Mouse (Mus musculus): ENCODE results near the gene Fam227b. TPM values are rescaled to one million over a fixed set of nuclear protein-coding genes. Genes with fewer than 3 reads are reported as not detected.

Gene Fam227b
- polyA plus RNA-seq, 1 experiment from 2014 or later = not detected

DNA sequence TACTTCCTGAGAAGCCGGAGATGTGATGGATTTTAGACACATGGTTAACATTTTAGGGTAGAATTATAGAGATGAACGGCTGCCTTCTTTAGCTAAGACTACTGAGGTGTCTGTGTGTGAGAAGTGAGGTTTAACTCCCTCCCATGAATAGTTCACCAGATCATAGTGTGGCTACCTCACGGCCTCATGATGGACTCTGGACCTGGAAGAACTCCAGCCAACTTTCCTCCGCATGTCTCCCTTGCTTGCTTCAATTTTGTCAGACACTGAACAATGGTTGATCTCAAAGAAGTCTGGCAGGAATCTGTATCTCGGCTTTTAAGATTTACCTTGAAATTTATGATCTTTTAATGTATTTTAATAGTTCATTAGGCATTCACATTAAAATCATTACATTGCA is 106.2 kb downstream of the Fam227b start:
- Histone ChIP-seq H3K4me3 (ENCODE audit: low read length) (no peak overlapping the region), H3K27me3 (ENCODE audit: control insufficient read depth, insufficient read depth, low read length) (no peaks in the 10 kb centered on the region), H3K9me3 (ENCODE audit: control insufficient read depth, low read length) (no peaks in the 10 kb centered on the region), H3K4me1 (ENCODE audit: control insufficient read depth, insufficient read depth, low read length) (no peaks in the 10 kb centered on the region), H3K27ac (ENCODE audit: low read depth, low read length) (no peak overlapping the region), H3K4me2 (replicated peaks; ENCODE audit: low read depth, low read length) (no peak overlapping the region), H3K36me3 (ENCODE audit: control insufficient read depth, insufficient read depth, low read length) (no peaks in the 10 kb centered on the region), H3K9ac (ENCODE audit: low read depth, low read length) (no peak overlapping the region)
- WGBS = 90% methylated on average over 5 of the region's 5 CpGs
- ATAC-seq (ENCODE audit: low FRiP score, low TSS enrichment) = no peak

- H3K4me2 ChIP-seq (replicated peaks; ENCODE audit: low read depth, low read length) = no peak overlapping the region
- no peak overlapping the region for H3K27ac ChIP-seq (ENCODE audit: low read depth, low read length)
- 77% methylated on average over 3 of the region's 3 CpGs for WGBS
- no peaks in the 10 kb centered on the region for H3K36me3 ChIP-seq (ENCODE audit: control insufficient read depth, insufficient read depth, low read length)
- H3K27me3 ChIP-seq (ENCODE audit: control insufficient read depth, insufficient read depth, low read length) = no peaks in the 10 kb centered on the region
- no peak overlapping the region for H3K4me3 ChIP-seq (ENCODE audit: low read length)
- ATAC-seq (ENCODE audit: low FRiP score, low TSS enrichment) = no peak
- H3K4me1 ChIP-seq (ENCODE audit: control insufficient read depth, insufficient read depth, low read length) = no peaks in the 10 kb centered on the region
- no peak overlapping the region for H3K9ac ChIP-seq (ENCODE audit: low read depth, low read length)
- no peaks in the 10 kb centered on the region for H3K9me3 ChIP-seq (ENCODE audit: control insufficient read depth, low read length)
These were observed 109.1 kb downstream of the Fam227b start for GRCm38 (mm10) chr2:126042674-126043073.

GRCm38 (mm10) chr2:126041237-126041636 is 110.6 kb downstream of the Fam227b start:
- ATAC-seq (ENCODE audit: low FRiP score, low TSS enrichment) = no peak
- WGBS = 91% methylated on average over 6 of the region's 6 CpGs
- H3K36me3 ChIP-seq (ENCODE audit: control insufficient read depth, insufficient read depth, low read length) = no peaks in the 10 kb centered on the region

GRCm38 (mm10) chr2:126040651-126041050 is 111.2 kb downstream of the Fam227b start:
- Histone ChIP-seq H3K36me3 (ENCODE audit: control insufficient read depth, insufficient read depth, low read length) (no peaks in the 10 kb centered on the region), H3K4me1 (ENCODE audit: control insufficient read depth, insufficient read depth, low read length) (no peaks in the 10 kb centered on the region), H3K27ac (ENCODE audit: low read depth, low read length) (no peak overlapping the region), H3K9ac (ENCODE audit: low read depth, low read length) (no peak overlapping the region), H3K9me3 (ENCODE audit: control insufficient read depth, low read length) (no peaks in the 10 kb centered on the region), H3K4me2 (replicated peaks; ENCODE audit: low read depth, low read length) (no peak overlapping the region), H3K4me3 (ENCODE audit: low read length) (no peak overlapping the region), H3K27me3 (ENCODE audit: control insufficient read depth, insufficient read depth, low read length) (no peaks in the 10 kb centered on the region)
- WGBS = 78% methylated on average over 2 of the region's 2 CpGs
- no peak for ATAC-seq (ENCODE audit: low FRiP score, low TSS enrichment)

More at GRCm38 (mm10) chr2:126041237-126041636, 110.6 kb downstream of the Fam227b start:
- Histone ChIP-seq H3K4me1 (ENCODE audit: control insufficient read depth, insufficient read depth, low read length) (no peaks in the 10 kb centered on the region), H3K9ac (ENCODE audit: low read depth, low read length) (no peak overlapping the region), H3K27me3 (ENCODE audit: control insufficient read depth, insufficient read depth, low read length) (no peaks in the 10 kb centered on the region), H3K9me3 (ENCODE audit: control insufficient read depth, low read length) (no peaks in the 10 kb centered on the region), H3K4me3 (ENCODE audit: low read length) (no peak overlapping the region), H3K27ac (ENCODE audit: low read depth, low read length) (no peak overlapping the region), H3K4me2 (replicated peaks; ENCODE audit: low read depth, low read length) (no peak overlapping the region)

GRCm38 (mm10) chr2:126039414-126039891 is 112.4 kb downstream of the Fam227b start:
- no peak overlapping the region for H3K4me2 ChIP-seq (replicated peaks; ENCODE audit: low read depth, low read length)
- no peaks in the 10 kb centered on the region for H3K27me3 ChIP-seq (ENCODE audit: control insufficient read depth, insufficient read depth, low read length)
- H3K9me3 ChIP-seq (ENCODE audit: control insufficient read depth, low read length) = no peaks in the 10 kb centered on the region
- no peak for ATAC-seq (ENCODE audit: low FRiP score, low TSS enrichment)
- WGBS = 87% methylated on average over 4 of the region's 4 CpGs
- H3K9ac ChIP-seq (ENCODE audit: low read depth, low read length) = no peak overlapping the region
- no peak overlapping the region for H3K27ac ChIP-seq (ENCODE audit: low read depth, low read length)
- H3K4me3 ChIP-seq (ENCODE audit: low read length) = no peak overlapping the region
- no peaks in the 10 kb centered on the region for H3K4me1 ChIP-seq (ENCODE audit: control insufficient read depth, insufficient read depth, low read length)
- no peaks in the 10 kb centered on the region for H3K36me3 ChIP-seq (ENCODE audit: control insufficient read depth, insufficient read depth, low read length)

- no peak for ATAC-seq (ENCODE audit: low FRiP score, low TSS enrichment)
- Histone ChIP-seq H3K4me3 (ENCODE audit: low read length) (no peak overlapping the region), H3K4me1 (ENCODE audit: control insufficient read depth, insufficient read depth, low read length) (no peaks in the 10 kb centered on the region), H3K4me2 (replicated peaks; ENCODE audit: low read depth, low read length) (no peak overlapping the region), H3K27me3 (ENCODE audit: control insufficient read depth, insufficient read depth, low read length) (no peaks in the 10 kb centered on the region), H3K36me3 (ENCODE audit: control insufficient read depth, insufficient read depth, low read length) (no peaks in the 10 kb centered on the region), H3K9me3 (ENCODE audit: control insufficient read depth, low read length) (no peaks in the 10 kb centered on the region), H3K9ac (ENCODE audit: low read depth, low read length) (no peak overlapping the region), H3K27ac (ENCODE audit: low read depth, low read length) (no peak overlapping the region)
- WGBS = 83% methylated on average over 7 of the region's 7 CpGs
These were observed 113.4 kb downstream of the Fam227b start for GRCm38 (mm10) chr2:126038221-126039000.

- no peaks in the 10 kb centered on the region for H3K4me1 ChIP-seq (ENCODE audit: control insufficient read depth, insufficient read depth, low read length)
- no peak overlapping the region for H3K4me2 ChIP-seq (replicated peaks; ENCODE audit: low read depth, low read length)
- 84% methylated on average over 4 of the region's 4 CpGs for WGBS
- H3K9ac ChIP-seq (ENCODE audit: low read depth, low read length) = no peak overlapping the region
- ATAC-seq (ENCODE audit: low FRiP score, low TSS enrichment) = no peak
- no peaks in the 10 kb centered on the region for H3K36me3 ChIP-seq (ENCODE audit: control insufficient read depth, insufficient read depth, low read length)
- no peak overlapping the region for H3K4me3 ChIP-seq (ENCODE audit: low read length)
- no peaks in the 10 kb centered on the region for H3K9me3 ChIP-seq (ENCODE audit: control insufficient read depth, low read length)
- no peak overlapping the region for H3K27ac ChIP-seq (ENCODE audit: low read depth, low read length)
- H3K27me3 ChIP-seq (ENCODE audit: control insufficient read depth, insufficient read depth, low read length) = no peaks in the 10 kb centered on the region
These were observed 115.7 kb downstream of the Fam227b start for GRCm38 (mm10) chr2:126036121-126036520.

- H3K27ac ChIP-seq (ENCODE audit: low read depth, low read length) = no peak overlapping the region
- no peak overlapping the region for H3K9ac ChIP-seq (ENCODE audit: low read depth, low read length)
- WGBS = 78% methylated on average over 15 of the region's 15 CpGs
- ATAC-seq (ENCODE audit: low FRiP score, low TSS enrichment) = no peak
- H3K4me2 ChIP-seq (replicated peaks; ENCODE audit: low read depth, low read length) = no peak overlapping the region; the same call in 1 of the 2 replicates
- no peak overlapping the region; the same call in 1 of the 2 replicates for H3K4me3 ChIP-seq (ENCODE audit: low read length)
- H3K36me3 ChIP-seq (ENCODE audit: control insufficient read depth, insufficient read depth, low read length) = no peaks in the 10 kb centered on the region
- no peaks in the 10 kb centered on the region for H3K4me1 ChIP-seq (ENCODE audit: control insufficient read depth, insufficient read depth, low read length)
- no peaks in the 10 kb centered on the region for H3K9me3 ChIP-seq (ENCODE audit: control insufficient read depth, low read length)
- no peaks in the 10 kb centered on the region for H3K27me3 ChIP-seq (ENCODE audit: control insufficient read depth, insufficient read depth, low read length)
These were observed 116.6 kb downstream of the Fam227b start for GRCm38 (mm10) chr2:126035013-126035770.
